Mouse (Mus musculus): ENCODE results near the gene Gm20441.

GRCm38 (mm10) chr10:75776562-75776961 is 4.2 kb downstream of the Gm20441 start:
- TF ChIP-seq CTCF (conservative IDR thresholded peaks at IDR 0.05; ENCODE audit: low read length) (no peak), POU5F1 (IDR thresholded peaks at IDR 0.05; ENCODE audit: borderline replicate concordance, low read length) (no peak)
